Mouse (Mus musculus): ENCODE measurements around the gene Zfp420.

- no peak for TF ChIP-seq POLR2A (IDR thresholded peaks at IDR 0.05; ENCODE audit: borderline replicate concordance, low read depth, low read length)
- no peak for TF ChIP-seq CTCF (IDR thresholded peaks at IDR 0.05; ENCODE audit: low read depth, low read length)
These were observed 17.7 kb upstream of the Zfp420 start for GRCm38 (mm10) chr7:29842105-29842504.

Measured in bone marrow macrophage, adult 2 months (primary cell).